Mouse (Mus musculus) stomach, postnatal 0 days (tissue): Measurements from ENCODE around the gene Limd1.

Source experiments
- CTCF ChIP-seq: IDR thresholded peaks from 2 replicates; pipeline ENCODE4 v1.5.1; 2016; ENCODE audit warnings: antibody characterized with exemption, low read depth, mild to moderate bottlenecking, moderate library complexity
- EP300 ChIP-seq: optimal IDR thresholded peaks from 2 replicates; pipeline ENCODE3; 2016; ENCODE audit warnings: antibody characterized with exemption

- TF ChIP-seq EP300 (no peak), CTCF (no peak)
Measured at GRCm38 (mm10) chr9:123430973-123431372, 47.5 kb upstream of the Limd1 start.
